Mouse (Mus musculus) embryonic stem cell, embryonic (primary cell): ENCODE data around the gene Bbs7.
"Not testable (repeated sequence)": the region's sequence is repeated elsewhere in the genome, so short reads cannot be mapped to it uniquely, and the experiment has no call there.

Experiments used
- CTCF ChIA-PET, 4 experiments: fragments of 300-600 bp in 2 of 4; fragments of 350-600 bp in 2 of 4; sonication (Branson Sonifier 250); formaldehyde crosslinking; loops; one replicate each; lab custom pipeline; 2022; ENCODE audit warnings: inconsistent platforms in 2 of 4; lab: Charles Lee
- POLR2A ChIA-PET, 4 experiments: fragments of 300-600 bp in 2 of 4; fragments of 350-600 bp in 2 of 4; sonication (Branson Sonifier 250); formaldehyde crosslinking; loops; one replicate each; lab custom pipeline; 2022; ENCODE audit warnings: antibody characterized with exemption in 4 of 4, inconsistent platforms in 1 of 4; lab: Charles Lee

Bbs7 gene

DNA sequence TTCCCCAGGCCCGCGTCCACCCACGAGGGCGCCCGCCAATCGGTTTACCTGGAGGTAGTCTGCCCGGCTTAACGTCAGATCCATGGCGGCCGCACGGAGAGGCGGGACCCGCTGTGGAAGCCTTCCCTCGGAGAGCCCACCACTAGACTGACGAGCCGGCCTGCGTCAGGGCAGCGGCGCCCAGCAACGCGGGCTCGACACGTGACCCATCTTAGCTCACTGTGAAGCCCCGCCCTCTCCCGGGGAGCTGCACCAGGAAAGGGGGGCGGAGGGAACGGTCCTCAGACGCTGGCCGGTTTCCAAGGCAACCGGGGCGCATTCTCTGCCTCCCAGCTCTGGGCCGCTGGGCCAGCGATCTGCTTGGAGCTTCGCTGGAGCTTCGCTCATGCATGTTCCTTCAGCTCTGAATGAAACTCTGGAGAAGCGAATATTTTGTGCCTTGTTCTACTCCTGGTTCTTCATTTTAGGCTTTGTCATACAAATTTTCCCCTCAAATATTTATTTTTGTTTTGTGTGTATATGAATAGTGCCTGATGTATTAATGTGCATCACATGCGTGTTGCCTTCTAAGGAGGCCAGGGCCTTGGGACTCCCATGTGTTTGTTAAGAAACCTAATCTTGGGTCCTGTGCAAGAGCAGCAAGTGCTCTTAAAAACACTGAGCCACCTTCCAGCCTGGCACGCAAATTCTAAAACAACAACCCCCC, at the start of gene Bbs7:
Bbs7 (minus strand) TSS at position 276 of the 706 bp plus-strand sequence.
- CTCF ChIA-PET = interaction anchor here in 1 of 4 experiments (1.0 kb wide), 1 partner anchor 118 kb away, joined by 3 read pairs; no protein-coding TSS in a partner anchor

DNA sequence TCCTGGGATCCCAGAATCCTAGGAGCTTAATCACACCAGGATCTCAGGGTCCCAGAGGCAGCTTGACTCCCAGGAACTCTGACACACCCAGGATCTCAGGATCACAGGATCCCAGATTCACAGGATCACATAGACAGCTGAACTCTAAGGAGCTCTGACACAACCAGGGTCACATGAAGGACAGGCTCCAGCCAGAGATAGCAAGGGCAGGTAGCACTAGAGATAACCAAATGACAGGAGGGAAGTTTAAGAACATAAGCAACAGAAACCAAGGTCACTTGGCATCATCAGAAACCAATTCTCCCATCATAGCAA, 31.9 kb upstream of the Bbs7 start:
- POLR2A ChIA-PET, CTCF ChIA-PET: not testable (repeated sequence)

More for the DNA sequence above, at the start of gene Bbs7:
- POLR2A ChIA-PET = interaction anchor here (0.6 to 1.6 kb wide), 10 partner anchors 8 to 807 kb away, joined by 3 to 10 read pairs (median 3); partner anchors contain the start of genes Ccna2 (in 3 of the 4), Nudt6 (in 1 of the 4) and Spata5 (in 1 of the 4)

GRCm38 (mm10) chr3:36644554-36645244, 31.4 kb upstream of the Bbs7 start:
- ChIA-PET POLR2A (no interaction called here), CTCF (no interaction called here)

- POLR2A ChIA-PET = no interaction called here
These were observed 30.1 kb upstream of the Bbs7 start for GRCm38 (mm10) chr3:36643354-36643753.

GRCm38 (mm10) chr3:36642736-36643135, 29.5 kb upstream of the Bbs7 start:
- ChIA-PET CTCF (interaction anchor here in 2 of 4 experiments (0.6 to 0.7 kb wide), 3 partner anchors 71 to 1607 kb away, joined by 3 read pairs; partner anchors contain the start of gene Ccna2 (in 1 of the 2)), POLR2A (interaction anchor here in 1 of 4 experiments (0.9 kb wide), 1 partner anchor 147 kb away, joined by 3 read pairs; no protein-coding TSS in a partner anchor)

More at GRCm38 (mm10) chr3:36643354-36643753, 30.1 kb upstream of the Bbs7 start:
- CTCF ChIA-PET = interaction anchor here in 1 of 4 experiments (0.6 kb wide), 1 partner anchor 228 kb away, joined by 3 read pairs; no protein-coding TSS in a partner anchor

GRCm38 (mm10) chr3:36640787-36641186, 27.5 kb upstream of the Bbs7 start:
- ChIA-PET CTCF (interaction anchor here in 2 of 4 experiments (0.6 to 1.5 kb wide), 2 partner anchors 411 to 563 kb away, joined by 4 to 5 read pairs; no protein-coding TSS in a partner anchor), POLR2A (interaction anchor here in 1 of 4 experiments (1.7 kb wide), 1 partner anchor 9 kb away, joined by 4 read pairs; no protein-coding TSS in a partner anchor)

GRCm38 (mm10) chr3:36635449-36635848, 22.2 kb upstream of the Bbs7 start:
- POLR2A ChIA-PET = no interaction called here
- CTCF ChIA-PET = interaction anchor here in 3 of 4 experiments (0.6 to 2.2 kb wide), 4 partner anchors 82 to 569 kb away, joined by 3 to 7 read pairs (median 4); no protein-coding TSS in a partner anchor

DNA sequence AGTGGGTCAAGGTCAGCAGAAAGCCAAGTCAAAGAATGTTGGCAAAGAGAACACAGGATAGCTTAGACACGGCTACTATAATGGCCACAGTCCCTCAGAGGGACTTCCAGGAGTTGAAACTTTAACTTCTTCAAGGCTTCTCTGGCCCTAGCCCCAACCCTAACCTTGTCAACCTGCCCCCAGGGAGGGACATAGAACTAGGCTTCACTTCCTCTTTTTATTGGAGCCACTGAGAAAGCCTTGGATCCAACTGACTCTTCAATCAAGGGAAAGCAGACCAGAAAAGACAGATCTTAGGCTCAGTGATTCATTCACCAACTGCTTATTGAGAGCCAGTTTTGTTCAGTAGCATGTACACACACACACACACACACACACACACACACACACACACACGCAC, 13.5 kb upstream of the Bbs7 start:
- CTCF ChIA-PET = interaction anchor here in 1 of 4 experiments (0.6 kb wide), 1 partner anchor 35 kb away, joined by 3 read pairs; no protein-coding TSS in a partner anchor
- POLR2A ChIA-PET = interaction anchor here in 2 of 4 experiments (0.8 to 0.9 kb wide), 2 partner anchors 31 to 55 kb away, joined by 3 read pairs; no protein-coding TSS in a partner anchor

GRCm38 (mm10) chr3:36618181-36618580, 4.9 kb upstream of the Bbs7 start:
- ChIA-PET CTCF (no interaction called here), POLR2A (no interaction called here)

GRCm38 (mm10) chr3:36613908-36614255, 605 bp upstream of the Bbs7 start:
- POLR2A ChIA-PET = interaction anchor here (0.6 to 1.6 kb wide), 6 partner anchors 8 to 721 kb away, joined by 3 to 10 read pairs (median 4); partner anchors contain the start of gene Ccna2 (in 3 of the 4)
- CTCF ChIA-PET = interaction anchor here in 1 of 4 experiments (1.0 kb wide), 1 partner anchor 119 kb away, joined by 3 read pairs; no protein-coding TSS in a partner anchor

GRCm38 (mm10) chr3:36612687-36613086, 590 bp downstream of the Bbs7 start:
- CTCF ChIA-PET = interaction anchor here in 1 of 4 experiments (1.0 kb wide), 1 partner anchor 118 kb away, joined by 3 read pairs; no protein-coding TSS in a partner anchor
- POLR2A ChIA-PET = interaction anchor here in 3 of 4 experiments (0.6 to 1.6 kb wide), 7 partner anchors 41 to 807 kb away, joined by 3 to 10 read pairs (median 3); partner anchors contain the start of genes Ccna2 (in 3 of the 3), Nudt6 (in 1 of the 3) and Spata5 (in 1 of the 3)

GRCm38 (mm10) chr3:36605894-36606783, 7.1 kb downstream of the Bbs7 start:
- ChIA-PET POLR2A (interaction anchor here in 1 of 4 experiments (1.2 kb wide), 1 partner anchor 24 kb away, joined by 4 read pairs; no protein-coding TSS in a partner anchor), CTCF (no interaction called here)

DNA sequence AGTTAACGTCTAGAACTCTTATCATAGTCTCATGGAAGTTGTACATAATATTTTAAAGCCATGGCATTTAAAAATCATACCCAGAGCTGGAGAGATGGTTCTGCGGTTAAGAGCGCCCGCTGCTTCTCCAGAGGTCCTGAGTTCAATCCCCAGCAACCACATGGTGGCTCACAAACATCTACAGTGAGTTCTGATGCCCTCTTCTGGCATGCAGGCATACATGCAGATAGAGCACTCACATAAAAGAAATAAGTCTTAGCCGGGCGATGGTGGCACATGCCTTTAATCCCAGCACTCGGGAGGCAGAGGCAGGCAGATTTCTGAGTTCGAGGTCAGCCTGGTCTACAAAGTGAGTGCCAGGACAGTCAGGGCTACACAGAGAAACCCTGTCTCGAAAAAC, 13.5 kb downstream of the Bbs7 start:
- POLR2A ChIA-PET, CTCF ChIA-PET: not testable (repeated sequence)

GRCm38 (mm10) chr3:36598811-36599210, 14.5 kb downstream of the Bbs7 start:
- ChIA-PET CTCF (no interaction called here), POLR2A (interaction anchor here in 1 of 4 experiments (0.6 kb wide), 1 partner anchor 847 kb away, joined by 3 read pairs; no protein-coding TSS in a partner anchor)

- POLR2A ChIA-PET = interaction anchor here (0.8 to 12.8 kb wide), 31 partner anchors 10 to 848 kb away, joined by 3 to 116 read pairs (median 5); partner anchors contain the start of genes Exosc9 (in 4 of the 4), Bbs7 (in 3 of the 4), Nudt6 (in 2 of the 4) and Spata5 (in 2 of the 4)
- CTCF ChIA-PET = interaction anchor here (0.5 to 1.3 kb wide), 20 partner anchors 9 to 826 kb away, joined by 3 to 7 read pairs (median 3); partner anchors contain the start of gene D3Ertd254e (in 1 of the 4)
These were observed 41.4 kb downstream of the Bbs7 start, which contains the start of gene Ccna2 for GRCm38 (mm10) chr3:36571827-36572378. TSS of gene Ccna2 (minus strand) at chr3:36572150.

DNA sequence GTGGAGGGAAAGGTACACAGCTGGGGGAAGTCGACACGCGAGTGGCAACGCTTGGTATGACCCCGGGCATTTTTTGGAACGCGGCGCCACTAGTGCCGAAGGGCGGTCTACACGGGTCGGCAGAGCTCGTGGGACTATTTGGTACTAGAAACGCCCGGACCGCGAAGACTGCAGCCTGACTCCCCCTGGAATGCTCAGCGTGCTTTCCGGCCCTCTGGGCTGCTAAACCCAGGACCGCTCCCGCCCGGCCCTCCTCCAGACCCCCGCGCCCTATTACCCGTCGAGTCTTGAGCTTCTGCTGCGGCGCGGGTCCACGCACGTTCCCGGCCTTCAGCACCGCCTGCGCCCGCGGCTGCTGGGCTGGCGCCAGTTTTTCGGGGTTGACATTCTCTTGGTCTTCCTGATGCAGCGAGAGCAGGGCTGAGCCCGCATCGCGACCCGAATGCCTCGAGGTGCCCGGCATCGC, 41.9 kb downstream of the Bbs7 start:
- ChIA-PET POLR2A (interaction anchor here (0.6 to 12.8 kb wide), 27 partner anchors 9 to 848 kb away, joined by 3 to 116 read pairs (median 6); partner anchors contain the start of genes Exosc9 (in 4 of the 4), Bbs7 (in 3 of the 4), Trpc3 (in 2 of the 4) and Acad9 (in 1 of the 4)), CTCF (interaction anchor here (0.5 to 1.3 kb wide), 16 partner anchors 8 to 826 kb away, joined by 3 to 7 read pairs (median 3); partner anchors contain the start of gene D3Ertd254e (in 1 of the 4))

DNA sequence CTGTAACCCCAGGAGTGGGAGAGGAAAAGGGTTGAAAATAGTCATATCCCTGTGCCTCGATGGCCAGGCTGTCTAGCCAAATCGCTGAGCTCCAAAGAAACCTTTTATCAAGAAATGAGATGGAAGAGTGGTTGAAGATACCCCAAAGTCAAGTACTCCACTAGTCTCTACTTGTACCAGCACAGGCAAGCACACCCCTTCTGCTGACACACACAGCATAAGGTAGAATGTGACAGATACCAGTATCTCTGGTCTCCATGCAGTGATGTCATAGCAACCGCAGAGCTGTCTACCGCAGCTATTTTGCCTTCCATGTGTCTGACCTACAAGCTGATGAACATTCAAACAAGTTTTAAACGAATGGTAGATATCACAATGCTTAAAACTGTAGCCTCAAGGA, 43.4 kb downstream of the Bbs7 start:
- ChIA-PET CTCF (no interaction called here), POLR2A (interaction anchor here in 1 of 4 experiments (2.2 to 12.8 kb wide), 3 partner anchors 8 to 49 kb away, joined by 6 to 116 read pairs (median 36); partner anchors contain the start of genes Exosc9 and Gm11549)
